Mouse (Mus musculus): ENCODE results near the gene Sytl2. TPM values are rescaled to one million over a fixed set of nuclear protein-coding genes. Genes with fewer than 3 reads are reported as not detected.

Sytl2 gene
- total RNA-seq, 1 experiment = 2.7 TPM

DNA sequence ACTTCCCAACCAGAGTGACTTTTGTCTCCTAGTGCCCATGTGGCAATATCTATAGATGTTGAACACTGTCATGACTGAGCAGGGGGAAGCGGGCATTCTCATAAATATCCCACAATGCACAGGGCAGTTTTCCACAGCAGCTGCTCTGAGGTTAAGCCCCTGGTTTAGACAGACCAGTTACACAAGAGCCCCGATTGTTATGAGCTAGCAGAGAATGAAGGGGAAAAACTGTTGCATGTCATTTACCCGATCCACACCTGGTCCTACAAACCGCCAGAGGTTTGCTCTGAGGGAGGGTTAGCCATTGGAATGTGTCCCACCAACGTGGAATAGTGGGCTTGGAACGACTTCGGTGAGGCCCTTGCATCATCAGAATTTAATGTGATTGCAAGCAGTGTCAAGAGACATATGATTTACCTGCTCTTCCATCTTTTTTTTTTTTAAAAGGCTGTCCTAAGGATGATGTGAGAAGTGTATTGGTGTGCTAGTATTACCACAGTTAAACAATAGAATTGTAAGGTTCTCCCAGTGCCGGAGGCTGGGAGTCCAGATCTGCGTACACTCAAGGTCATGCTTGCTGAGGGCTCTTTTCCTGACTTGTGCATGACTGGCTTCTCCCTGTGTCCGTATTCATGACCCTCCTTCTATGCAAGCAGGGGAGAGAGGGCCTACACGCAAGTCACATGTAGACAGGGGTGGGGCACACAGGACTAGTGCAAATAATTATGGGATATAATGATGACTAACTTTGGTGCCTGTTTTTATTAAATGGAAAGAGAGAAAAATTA is 20.1 kb upstream of the Sytl2 start:
- Histone ChIP-seq H3K9ac (ENCODE audit: insufficient read depth, low read depth, low read length, poor library complexity, severe bottlenecking) (no peak overlapping the region), H3K4me3 (ENCODE audit: insufficient read depth in 1 of 2, low read depth in 1 of 2, low read length in 2 of 2, poor library complexity in 1 of 2, severe bottlenecking in 1 of 2) (no peak overlapping the region), H3K36me3 (ENCODE audit: control insufficient read depth, insufficient read depth, low read length, poor library complexity, severe bottlenecking) (no peaks in the 10 kb centered on the region), H3K9me3 (ENCODE audit: control insufficient read depth, insufficient read depth, low read depth, low read length) (no peaks in the 10 kb centered on the region), H3K27ac (ENCODE audit: insufficient read depth, low read depth, low read length, poor library complexity, severe bottlenecking) (no peak overlapping the region), H3K4me1 (ENCODE audit: control insufficient read depth in 2 of 2, insufficient read depth in 2 of 2, low read length in 2 of 2, poor library complexity in 1 of 2) (no peaks in the 10 kb centered on the region)
- no peak for TF ChIP-seq HCFC1 (IDR thresholded peaks at IDR 0.05; ENCODE audit: borderline replicate concordance, insufficient read depth, low read length)
- no peak for TF ChIP-seq ZC3H11A (IDR thresholded peaks at IDR 0.05; ENCODE audit: borderline replicate concordance, low read depth, low read length)
- TF ChIP-seq ZNF384 (IDR thresholded peaks at IDR 0.05; ENCODE audit: low read depth, low read length) = no peak
- no peak for TF ChIP-seq CHD2 (IDR thresholded peaks at IDR 0.05; ENCODE audit: low read depth, low read length)
- no peak for TF ChIP-seq MAFK (IDR thresholded peaks at IDR 0.05; ENCODE audit: insufficient read depth, low read depth, low read length)
- in situ Hi-C loops (cut with MboI; ENCODE audit: low sequenced_read_pairs in 2 of 2, unreplicated experiment in 2 of 2) = no loop called here
- no peak for DNase-seq (ENCODE audit: low read depth, low spot score)

DNA sequence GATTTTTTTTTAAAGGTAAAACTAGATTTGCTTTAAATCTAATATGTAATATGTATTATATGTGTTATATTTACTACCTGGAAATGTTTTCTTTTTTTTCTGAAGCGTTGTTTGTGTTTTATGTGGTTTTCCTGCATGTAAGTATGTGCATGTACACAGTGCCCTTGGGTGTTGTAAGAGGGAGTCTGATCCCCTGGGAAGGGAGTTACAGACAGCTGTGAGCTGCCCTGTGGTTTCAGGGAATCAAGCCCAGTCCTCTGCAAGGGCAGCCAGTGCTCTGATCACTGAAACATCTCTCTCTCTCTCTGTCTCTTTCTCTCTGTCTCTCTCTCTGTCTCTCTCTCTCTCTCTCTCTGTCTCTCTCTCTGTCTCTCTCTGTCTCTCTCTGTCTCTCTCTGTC is 19.3 kb upstream of the Sytl2 start:
- Histone ChIP-seq H3K9me3 (ENCODE audit: control insufficient read depth, insufficient read depth, low read depth, low read length) (no peaks in the 10 kb centered on the region), H3K4me3 (ENCODE audit: insufficient read depth in 1 of 2, low read depth in 1 of 2, low read length in 2 of 2, poor library complexity in 1 of 2, severe bottlenecking in 1 of 2) (no peak overlapping the region), H3K36me3 (ENCODE audit: control insufficient read depth, insufficient read depth, low read length, poor library complexity, severe bottlenecking) (no peaks in the 10 kb centered on the region), H3K4me1 (ENCODE audit: control insufficient read depth in 2 of 2, insufficient read depth in 2 of 2, low read length in 2 of 2, poor library complexity in 1 of 2) (no peaks in the 10 kb centered on the region), H3K27ac (ENCODE audit: insufficient read depth, low read depth, low read length, poor library complexity, severe bottlenecking) (no peak overlapping the region), H3K9ac (ENCODE audit: insufficient read depth, low read depth, low read length, poor library complexity, severe bottlenecking) (no peak overlapping the region)
- no peak for DNase-seq (ENCODE audit: low read depth, low spot score)
- in situ Hi-C loops (cut with MboI; ENCODE audit: low sequenced_read_pairs in 2 of 2, unreplicated experiment in 2 of 2) = no loop called here
- no peak for TF ChIP-seq HCFC1 (IDR thresholded peaks at IDR 0.05; ENCODE audit: borderline replicate concordance, insufficient read depth, low read length)
- TF ChIP-seq ZC3H11A (IDR thresholded peaks at IDR 0.05; ENCODE audit: borderline replicate concordance, low read depth, low read length) = no peak
- TF ChIP-seq ZNF384 (IDR thresholded peaks at IDR 0.05; ENCODE audit: low read depth, low read length) = no peak
- no peak for TF ChIP-seq MAFK (IDR thresholded peaks at IDR 0.05; ENCODE audit: insufficient read depth, low read depth, low read length)
- TF ChIP-seq CHD2 (IDR thresholded peaks at IDR 0.05; ENCODE audit: low read depth, low read length) = no peak

DNA sequence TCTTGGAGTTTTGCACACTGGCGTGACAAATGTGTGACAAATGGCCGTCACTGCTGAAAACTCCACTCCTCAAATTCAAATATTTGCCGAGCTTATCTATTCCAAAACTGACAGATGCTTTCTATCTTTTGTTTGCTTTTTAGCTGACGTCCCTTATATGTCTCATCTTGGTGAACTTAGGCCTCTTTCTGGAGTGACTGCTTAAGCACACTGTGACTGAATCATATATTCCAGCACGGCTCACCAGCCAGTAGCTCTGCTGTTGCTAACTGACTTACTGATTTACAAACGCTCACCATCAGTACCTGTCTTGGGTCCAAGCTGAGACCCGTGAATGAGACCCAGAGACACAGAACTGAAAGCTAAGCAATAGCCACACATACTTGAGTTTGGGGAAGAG is 17.3 kb upstream of the Sytl2 start:
- Histone ChIP-seq H3K4me1 (ENCODE audit: control insufficient read depth in 2 of 2, insufficient read depth in 2 of 2, low read length in 2 of 2, poor library complexity in 1 of 2) (no peaks in the 10 kb centered on the region), H3K9me3 (ENCODE audit: control insufficient read depth, insufficient read depth, low read depth, low read length) (no peaks in the 10 kb centered on the region), H3K36me3 (ENCODE audit: control insufficient read depth, insufficient read depth, low read length, poor library complexity, severe bottlenecking) (no peaks in the 10 kb centered on the region), H3K9ac (ENCODE audit: insufficient read depth, low read depth, low read length, poor library complexity, severe bottlenecking) (no peak overlapping the region), H3K27ac (ENCODE audit: insufficient read depth, low read depth, low read length, poor library complexity, severe bottlenecking) (no peak overlapping the region), H3K4me3 (ENCODE audit: insufficient read depth in 1 of 2, low read depth in 1 of 2, low read length in 2 of 2, poor library complexity in 1 of 2, severe bottlenecking in 1 of 2) (no peak overlapping the region)
- TF ChIP-seq ZNF384 (IDR thresholded peaks at IDR 0.05; ENCODE audit: low read depth, low read length) (no peak), HCFC1 (IDR thresholded peaks at IDR 0.05; ENCODE audit: borderline replicate concordance, insufficient read depth, low read length) (no peak), MAFK (IDR thresholded peaks at IDR 0.05; ENCODE audit: insufficient read depth, low read depth, low read length) (no peak), ZC3H11A (IDR thresholded peaks at IDR 0.05; ENCODE audit: borderline replicate concordance, low read depth, low read length) (no peak), CHD2 (IDR thresholded peaks at IDR 0.05; ENCODE audit: low read depth, low read length) (no peak)
- in situ Hi-C loops (cut with MboI; ENCODE audit: low sequenced_read_pairs in 2 of 2, unreplicated experiment in 2 of 2) = no loop called here
- DNase-seq (ENCODE audit: low read depth, low spot score) = no peak

DNA sequence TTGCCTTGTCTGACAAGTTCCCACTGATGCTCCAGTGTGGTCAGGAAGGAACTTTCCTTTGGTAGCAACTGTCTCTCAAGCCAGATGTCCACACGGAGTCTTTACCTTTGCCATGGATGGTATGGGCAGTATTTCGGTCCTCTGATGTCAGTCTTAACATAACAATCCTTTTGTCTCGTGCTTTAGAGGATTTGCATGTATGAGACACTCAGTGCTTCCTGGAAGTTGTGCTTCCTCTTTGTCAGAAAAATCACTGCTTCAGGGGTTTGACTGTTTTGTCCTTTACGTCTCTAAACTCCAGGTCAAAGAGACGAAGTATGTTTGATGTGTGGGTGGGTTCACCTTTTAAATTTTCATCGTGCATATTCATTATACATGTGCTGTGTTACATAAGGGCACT is 10.2 kb upstream of the Sytl2 start:
- H3K4me3 ChIP-seq (ENCODE audit: insufficient read depth in 1 of 2, low read depth in 1 of 2, low read length in 2 of 2, poor library complexity in 1 of 2, severe bottlenecking in 1 of 2) = no peak overlapping the region
- H3K9ac ChIP-seq (ENCODE audit: insufficient read depth, low read depth, low read length, poor library complexity, severe bottlenecking) = no peak overlapping the region
- no peak for DNase-seq (ENCODE audit: low read depth, low spot score)
- TF ChIP-seq CHD2 (IDR thresholded peaks at IDR 0.05; ENCODE audit: low read depth, low read length) (no peak), HCFC1 (IDR thresholded peaks at IDR 0.05; ENCODE audit: borderline replicate concordance, insufficient read depth, low read length) (no peak), ZNF384 (IDR thresholded peaks at IDR 0.05; ENCODE audit: low read depth, low read length) (no peak), ZC3H11A (IDR thresholded peaks at IDR 0.05; ENCODE audit: borderline replicate concordance, low read depth, low read length) (no peak), MAFK (IDR thresholded peaks at IDR 0.05; ENCODE audit: insufficient read depth, low read depth, low read length) (no peak)
- H3K4me1 ChIP-seq (ENCODE audit: control insufficient read depth in 2 of 2, insufficient read depth in 2 of 2, low read length in 2 of 2, poor library complexity in 1 of 2) = no peaks in the 10 kb centered on the region
- no peaks in the 10 kb centered on the region for H3K36me3 ChIP-seq (ENCODE audit: control insufficient read depth, insufficient read depth, low read length, poor library complexity, severe bottlenecking)
- H3K27ac ChIP-seq (ENCODE audit: insufficient read depth, low read depth, low read length, poor library complexity, severe bottlenecking) = no peak overlapping the region
- in situ Hi-C loops (cut with MboI; ENCODE audit: low sequenced_read_pairs in 2 of 2, unreplicated experiment in 2 of 2) = no loop called here
- H3K9me3 ChIP-seq (ENCODE audit: control insufficient read depth, insufficient read depth, low read depth, low read length) = no peaks in the 10 kb centered on the region

All from ES-E14 (cell line).